Mouse (Mus musculus) large intestine, adult 2 months (tissue): Measurements from ENCODE around the gene Cbr4. TPM values are rescaled to one million over a fixed set of nuclear protein-coding genes. Genes with fewer than 3 reads are reported as not detected.

ENCODE experiments used
- DNase-seq: peaks from one replicate; pipeline ENCODE4 v3.0.0-alpha.2; 2012; ENCODE audit warnings: low read depth, low spot score
- WGBS: fragments of 180-500 bp; shearing (Covaris S2); methylation state at CpG from one replicate; pipeline ENCODE4 v1.1.7; 2018; 5-methylcytosine and 5-hydroxymethylcytosine counted together
- polyA plus RNA-seq: library from polyadenylated mRNA; depleted of rRNA; stranded (reverse); fragments of >200 nt; gene quantifications from 2 replicates; pipeline ENCODE4 v1.2.3, GENCODE M21; 2012; rRNA removed

Cbr4 gene
- polyA plus RNA-seq = 4.5 and 7.5 TPM in 2 replicates

- under 1% methylated on average over 29 of the region's 29 CpGs for WGBS
- peak; percentile 99 for DNase-seq
These were observed at the start of gene Cbr4 for GRCm38 (mm10) chr8:61487597-61488156. Cbr4 (plus strand) TSS chr8:61487734.

GRCm38 (mm10) chr8:61442988-61443387 lies 44.5 kb upstream of the Cbr4 start:
- WGBS = 96% methylated on average over 3 of the region's 3 CpGs
- no peak for DNase-seq

- 80% methylated on average over 3 of the region's 3 CpGs for WGBS
- DNase-seq = no peak
These were observed 43.2 kb upstream of the Cbr4 start for GRCm38 (mm10) chr8:61444358-61444757.

- 84% methylated on average over 15 of the region's 15 CpGs for WGBS
- DNase-seq = no peak
These were observed 41.2 kb upstream of the Cbr4 start for GRCm38 (mm10) chr8:61446329-61446728.

- WGBS = 68% methylated on average over 2 of the region's 2 CpGs
- no peak for DNase-seq
These were observed 39.4 kb upstream of the Cbr4 start for GRCm38 (mm10) chr8:61448100-61448499.

GRCm38 (mm10) chr8:61448881-61449280 lies 38.7 kb upstream of the Cbr4 start:
- WGBS = 74% methylated on average over 5 of the region's 5 CpGs
- DNase-seq = no peak

- no peak for DNase-seq
- 73% methylated on average over 9 of the region's 9 CpGs for WGBS
These were observed 36.5 kb upstream of the Cbr4 start for GRCm38 (mm10) chr8:61450916-61451575.

- WGBS = 80% methylated on average over 8 of the region's 8 CpGs
- no peak for DNase-seq
These were observed 35.7 kb upstream of the Cbr4 start for GRCm38 (mm10) chr8:61451721-61452337.

- WGBS = 88% methylated on average over 7 of the region's 7 CpGs
These were observed 27.8 kb upstream of the Cbr4 start for GRCm38 (mm10) chr8:61459763-61460162.

GRCm38 (mm10) chr8:61462221-61462620 lies 25.3 kb upstream of the Cbr4 start:
- DNase-seq = no peak
- WGBS = 90% methylated on average over 5 of the region's 5 CpGs

More at GRCm38 (mm10) chr8:61459763-61460162, 27.8 kb upstream of the Cbr4 start:
- DNase-seq = no peak

- 84% methylated on average over 2 of the region's 2 CpGs for WGBS
- no peak for DNase-seq
These were observed 23.1 kb upstream of the Cbr4 start for GRCm38 (mm10) chr8:61464393-61464792.

- WGBS = 92% methylated on average over 15 of the region's 15 CpGs
- DNase-seq = no peak
These were observed 20.6 kb upstream of the Cbr4 start for GRCm38 (mm10) chr8:61466696-61467552.

- no peak for DNase-seq
- WGBS = 99% methylated on average over 3 of the region's 3 CpGs
These were observed 20.1 kb upstream of the Cbr4 start for GRCm38 (mm10) chr8:61467553-61467815.

- WGBS = 93% methylated on average over 4 of the region's 4 CpGs
- DNase-seq = no peak
These were observed 17.3 kb upstream of the Cbr4 start for GRCm38 (mm10) chr8:61470213-61470612.

- no peak for DNase-seq
- 28% methylated on average over 6 of the region's 6 CpGs for WGBS
These were observed 12.3 kb upstream of the Cbr4 start for GRCm38 (mm10) chr8:61475251-61475673.

GRCm38 (mm10) chr8:61476160-61476559 lies 11.4 kb upstream of the Cbr4 start:
- no peak for DNase-seq
- WGBS = 63% methylated on average over 9 of the region's 9 CpGs

GRCm38 (mm10) chr8:61478150-61478549 lies 9.4 kb upstream of the Cbr4 start:
- 91% methylated on average over 4 of the region's 4 CpGs for WGBS
- DNase-seq = no peak

GRCm38 (mm10) chr8:61478793-61479192 lies 8.7 kb upstream of the Cbr4 start:
- 53% methylated on average over 8 of the region's 8 CpGs for WGBS
- DNase-seq = no peak

- no peak for DNase-seq
- WGBS = 53% methylated on average over 11 of the region's 11 CpGs
These were observed 7.9 kb upstream of the Cbr4 start for GRCm38 (mm10) chr8:61479506-61480214.
